Mouse (Mus musculus): ENCODE measurements around the gene Mfsd5.

The Mfsd5 gene

DNA sequence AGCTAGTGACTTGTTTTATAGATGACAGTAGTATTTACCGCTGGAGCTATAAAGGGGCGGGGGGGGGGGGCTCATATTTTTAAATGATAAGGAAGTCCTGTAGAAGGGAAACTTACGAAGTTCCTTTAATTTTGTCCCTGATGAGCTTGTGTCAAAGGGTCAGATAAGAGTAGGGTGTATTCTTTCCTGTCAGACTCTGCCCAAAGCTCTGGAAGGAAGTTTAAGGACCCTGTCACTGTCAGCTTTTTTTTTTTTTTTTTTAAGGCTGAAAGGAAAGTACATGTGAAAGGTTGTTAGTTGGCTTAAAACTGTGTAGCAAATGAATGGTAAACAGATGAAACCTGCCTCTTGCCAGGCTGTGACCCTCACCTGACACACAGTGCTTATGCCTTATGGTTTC, 4.4 kb downstream of the Mfsd5 start:
- H3K27me3 ChIP-seq (ENCODE audit: insufficient read depth, low read length) = no peaks in the 10 kb centered on the region

GRCm38 (mm10) chr15:102287395-102287794, 8.1 kb downstream of the Mfsd5 start:
- Histone ChIP-seq H3K9me3 (ENCODE audit: low read length) (no peaks in the 10 kb centered on the region), H3K4me1 (replicated peaks; ENCODE audit: low read depth, low read length) (peaks cover 26% of the 10 kb centered on the region), H3K4me3 (replicated peaks; ENCODE audit: low read length) (no peak overlapping the region), H3K36me3 (ENCODE audit: insufficient read depth, low read length) (peaks cover 29% of the 10 kb centered on the region), H3K27me3 (ENCODE audit: insufficient read depth, low read length) (no peaks in the 10 kb centered on the region)
- no peak for TF ChIP-seq NANOG (IDR thresholded peaks at IDR 0.05; ENCODE audit: borderline replicate concordance, low read length)
- TF ChIP-seq CTCF (conservative IDR thresholded peaks at IDR 0.05; ENCODE audit: low read length) = peak; percentile 50

More for the DNA sequence above, 4.4 kb downstream of the Mfsd5 start:
- peaks cover 54% of the 10 kb centered on the region for H3K36me3 ChIP-seq (ENCODE audit: insufficient read depth, low read length)
- no peak overlapping the region for H3K4me3 ChIP-seq (replicated peaks; ENCODE audit: low read length)
- peaks cover 51% of the 10 kb centered on the region for H3K4me1 ChIP-seq (replicated peaks; ENCODE audit: low read depth, low read length)
- TF ChIP-seq NANOG (IDR thresholded peaks at IDR 0.05; ENCODE audit: borderline replicate concordance, low read length) = no peak
- no peak for TF ChIP-seq CTCF (conservative IDR thresholded peaks at IDR 0.05; ENCODE audit: low read length)
- TF ChIP-seq POU5F1 (IDR thresholded peaks at IDR 0.05; ENCODE audit: borderline replicate concordance, low read length) = no peak
- no peaks in the 10 kb centered on the region for H3K9me3 ChIP-seq (ENCODE audit: low read length)

DNA sequence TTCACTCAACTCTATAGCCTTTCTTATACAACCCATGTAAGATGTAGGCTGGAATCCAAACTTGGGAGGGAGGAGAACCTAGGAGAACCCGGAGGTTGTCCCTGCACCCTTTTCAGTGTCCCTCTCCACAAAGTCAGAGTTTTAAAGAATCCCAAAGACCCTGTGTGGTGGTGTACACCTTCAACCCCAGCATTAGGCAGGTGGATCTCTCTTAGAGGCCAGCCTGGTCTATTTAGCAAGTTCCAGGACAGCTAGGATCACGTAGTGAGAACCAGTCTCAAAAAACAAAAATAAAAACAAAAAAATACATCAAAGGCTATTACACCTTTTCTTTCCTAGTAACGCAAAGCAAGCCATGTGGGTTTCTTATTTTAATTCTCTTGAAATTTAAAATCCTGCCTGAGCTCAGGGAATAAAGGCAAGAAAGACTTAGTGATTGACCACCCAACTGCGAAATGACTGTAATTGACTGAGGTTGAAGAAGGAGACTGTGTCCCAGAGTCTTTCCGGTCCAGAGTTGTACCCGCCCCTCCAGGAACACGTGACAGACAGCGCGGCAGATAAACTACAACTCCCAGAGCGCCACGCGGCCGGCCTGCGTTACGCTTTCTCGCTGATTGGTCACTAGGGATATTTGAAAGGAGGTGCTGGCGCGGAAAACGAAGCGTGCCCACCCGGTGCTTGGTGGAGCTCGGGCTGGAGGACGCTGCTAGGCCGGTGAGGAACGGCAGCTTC, 16.5 kb downstream of the Mfsd5 start, which contains the start of gene Espl1:
TSS of gene Espl1 (plus strand) at position 634 of the 735 bp plus-strand sequence.
- TF ChIP-seq CTCF (conservative IDR thresholded peaks at IDR 0.05; ENCODE audit: low read length) (no peak), POU5F1 (IDR thresholded peaks at IDR 0.05; ENCODE audit: borderline replicate concordance, low read length) (no peak), NANOG (IDR thresholded peaks at IDR 0.05; ENCODE audit: borderline replicate concordance, low read length) (no peak)
- no peaks in the 10 kb centered on the region for H3K9me3 ChIP-seq (ENCODE audit: low read length)
- H3K27me3 ChIP-seq (ENCODE audit: insufficient read depth, low read length) = no peaks in the 10 kb centered on the region
- H3K4me3 ChIP-seq (replicated peaks; ENCODE audit: low read length) = peak within 1 kb of the TSS; percentile 95
- H3K4me1 ChIP-seq (replicated peaks; ENCODE audit: low read depth, low read length) = peaks cover 37% of the 10 kb centered on the region
- peaks cover 31% of the 10 kb centered on the region for H3K36me3 ChIP-seq (ENCODE audit: insufficient read depth, low read length)

GRCm38 (mm10) chr15:102296368-102297006, 17.2 kb downstream of the Mfsd5 start:
- Histone ChIP-seq H3K4me1 (replicated peaks; ENCODE audit: low read depth, low read length) (peaks cover 44% of the 10 kb centered on the region), H3K36me3 (ENCODE audit: insufficient read depth, low read length) (peaks cover 38% of the 10 kb centered on the region), H3K27me3 (ENCODE audit: insufficient read depth, low read length) (no peaks in the 10 kb centered on the region), H3K9me3 (ENCODE audit: low read length) (no peaks in the 10 kb centered on the region), H3K4me3 (replicated peaks; ENCODE audit: low read length) (peak overlapping the region; percentile 95)
- TF ChIP-seq POU5F1 (IDR thresholded peaks at IDR 0.05; ENCODE audit: borderline replicate concordance, low read length) (no peak), CTCF (conservative IDR thresholded peaks at IDR 0.05; ENCODE audit: low read length) (no peak), NANOG (IDR thresholded peaks at IDR 0.05; ENCODE audit: borderline replicate concordance, low read length) (no peak)

GRCm38 (mm10) chr15:102302542-102302941, 23.3 kb downstream of the Mfsd5 start:
- H3K4me1 ChIP-seq (replicated peaks; ENCODE audit: low read depth, low read length) = peaks cover 36% of the 10 kb centered on the region
- H3K4me3 ChIP-seq (replicated peaks; ENCODE audit: low read length) = no peak overlapping the region
- no peaks in the 10 kb centered on the region for H3K9me3 ChIP-seq (ENCODE audit: low read length)
- TF ChIP-seq CTCF (conservative IDR thresholded peaks at IDR 0.05; ENCODE audit: low read length) (no peak), NANOG (IDR thresholded peaks at IDR 0.05; ENCODE audit: borderline replicate concordance, low read length) (no peak), POU5F1 (IDR thresholded peaks at IDR 0.05; ENCODE audit: borderline replicate concordance, low read length) (no peak)
- H3K36me3 ChIP-seq (ENCODE audit: insufficient read depth, low read length) = peaks cover 96% of the 10 kb centered on the region
- no peaks in the 10 kb centered on the region for H3K27me3 ChIP-seq (ENCODE audit: insufficient read depth, low read length)

- peaks cover 12% of the 10 kb centered on the region for H3K4me1 ChIP-seq (replicated peaks; ENCODE audit: low read depth, low read length)
- H3K9me3 ChIP-seq (ENCODE audit: low read length) = no peaks in the 10 kb centered on the region
- no peaks in the 10 kb centered on the region for H3K27me3 ChIP-seq (ENCODE audit: insufficient read depth, low read length)
- H3K4me3 ChIP-seq (replicated peaks; ENCODE audit: low read length) = no peak overlapping the region
- TF ChIP-seq POU5F1 (IDR thresholded peaks at IDR 0.05; ENCODE audit: borderline replicate concordance, low read length) = no peak
- TF ChIP-seq NANOG (IDR thresholded peaks at IDR 0.05; ENCODE audit: borderline replicate concordance, low read length) = no peak
- no peak for TF ChIP-seq CTCF (conservative IDR thresholded peaks at IDR 0.05; ENCODE audit: low read length)
- peaks cover 99% of the 10 kb centered on the region for H3K36me3 ChIP-seq (ENCODE audit: insufficient read depth, low read length)
Observed at GRCm38 (mm10) chr15:102308717-102309116, 29.5 kb downstream of the Mfsd5 start.

DNA sequence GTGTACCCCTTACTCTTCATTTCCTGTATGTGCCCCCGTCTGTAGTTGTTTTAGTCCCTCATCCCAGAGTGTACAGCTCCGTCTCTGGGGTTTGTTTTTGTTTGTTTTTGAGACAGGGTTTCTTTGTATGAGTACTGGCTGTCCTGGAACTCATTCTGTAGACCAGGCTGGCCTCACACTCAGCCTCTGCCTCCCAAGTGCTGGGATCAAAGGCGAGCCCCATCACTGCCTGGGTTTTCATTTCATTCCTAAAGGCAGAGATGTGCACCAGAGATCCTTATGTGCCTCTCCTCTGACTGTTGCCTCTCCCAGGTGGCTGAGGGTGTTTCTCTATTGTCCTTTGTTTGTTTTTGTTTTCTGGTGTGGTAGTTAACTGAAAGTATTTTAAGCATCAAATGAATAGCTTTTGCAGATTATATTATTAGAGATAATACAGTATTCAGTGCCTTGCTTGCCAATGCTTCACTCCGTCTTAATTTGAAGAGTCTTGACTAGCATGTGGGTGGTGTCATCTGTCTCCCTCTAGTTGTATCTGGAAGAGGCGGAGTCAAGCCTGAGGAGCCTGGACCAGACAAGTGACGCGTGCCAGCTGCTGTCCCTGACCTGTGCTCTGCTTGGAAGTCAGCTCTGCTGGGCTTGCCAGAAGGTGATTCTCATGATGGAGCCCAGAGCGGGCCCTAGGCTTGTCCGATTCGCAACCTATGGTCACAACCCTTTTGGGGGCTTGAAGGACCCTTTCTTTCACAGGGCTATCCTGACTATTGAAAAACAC, 31.0 kb downstream of the Mfsd5 start:
- Histone ChIP-seq H3K4me1 (replicated peaks; ENCODE audit: low read depth, low read length) (peaks cover 14% of the 10 kb centered on the region), H3K9me3 (ENCODE audit: low read length) (no peaks in the 10 kb centered on the region), H3K36me3 (ENCODE audit: insufficient read depth, low read length) (peaks cover 98% of the 10 kb centered on the region), H3K4me3 (replicated peaks; ENCODE audit: low read length) (no peak overlapping the region), H3K27me3 (ENCODE audit: insufficient read depth, low read length) (no peaks in the 10 kb centered on the region)
- no peak for TF ChIP-seq POU5F1 (IDR thresholded peaks at IDR 0.05; ENCODE audit: borderline replicate concordance, low read length)
- TF ChIP-seq NANOG (IDR thresholded peaks at IDR 0.05; ENCODE audit: borderline replicate concordance, low read length) = no peak
- no peak for TF ChIP-seq CTCF (conservative IDR thresholded peaks at IDR 0.05; ENCODE audit: low read length)

DNA sequence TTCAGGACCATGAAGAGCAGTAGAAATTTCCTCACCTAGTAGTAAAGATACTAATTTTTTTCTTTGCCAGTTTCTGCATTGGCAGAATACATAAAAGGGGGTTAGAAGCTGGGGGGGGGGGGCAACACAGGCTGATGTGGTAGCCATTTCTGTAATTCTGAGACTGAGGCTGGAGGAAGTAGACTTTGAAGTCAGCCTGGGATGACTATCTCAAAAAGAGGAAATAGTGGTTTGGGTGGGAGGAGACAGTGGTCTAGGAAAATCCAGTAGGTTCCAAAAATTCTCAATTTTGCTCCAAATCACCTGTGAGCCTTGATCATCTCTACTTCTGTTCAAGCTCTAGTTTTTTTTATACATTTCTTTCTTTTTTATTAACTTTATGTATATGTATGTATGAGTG, 32.2 kb downstream of the Mfsd5 start:
- Histone ChIP-seq H3K4me3 (replicated peaks; ENCODE audit: low read length) (no peak overlapping the region), H3K4me1 (replicated peaks; ENCODE audit: low read depth, low read length) (peaks cover 25% of the 10 kb centered on the region), H3K36me3 (ENCODE audit: insufficient read depth, low read length) (peaks cover 98% of the 10 kb centered on the region), H3K9me3 (ENCODE audit: low read length) (no peaks in the 10 kb centered on the region), H3K27me3 (ENCODE audit: insufficient read depth, low read length) (no peaks in the 10 kb centered on the region)
- TF ChIP-seq CTCF (conservative IDR thresholded peaks at IDR 0.05; ENCODE audit: low read length) (no peak), POU5F1 (IDR thresholded peaks at IDR 0.05; ENCODE audit: borderline replicate concordance, low read length) (no peak), NANOG (IDR thresholded peaks at IDR 0.05; ENCODE audit: borderline replicate concordance, low read length) (no peak)

Measured in E14TG2a.4 (cell line).